Mouse (Mus musculus): ENCODE measurements around the gene Pck1.
"Not testable (repeated sequence)": the region's sequence is repeated elsewhere in the genome, so short reads cannot be mapped to it uniquely, and the experiment has no call there.

Pck1 gene

GRCm38 (mm10) chr2:173152436-173153151 is at the start of gene Pck1:
TSS of gene Pck1 (plus strand) at chr2:173153048.
- no peak for DNase-seq

DNA sequence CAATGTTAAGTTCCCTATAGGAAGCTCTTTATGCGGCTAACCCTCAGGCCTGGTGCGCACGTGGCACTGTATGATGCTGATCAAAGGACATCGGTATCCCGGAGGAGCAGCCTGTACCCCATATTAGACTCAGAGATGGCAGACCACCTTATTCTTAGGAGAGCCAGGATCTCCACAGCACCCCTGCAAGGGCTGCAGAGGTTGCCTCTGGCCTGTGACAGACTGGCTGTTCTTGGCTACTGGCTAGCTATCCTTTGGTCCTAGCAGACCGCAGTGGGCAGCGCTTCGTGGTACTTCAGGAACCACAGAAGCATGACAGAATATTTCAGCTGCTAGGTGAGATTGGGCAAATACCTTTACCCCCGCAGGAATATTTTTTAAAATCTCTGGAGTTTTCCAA is 46.4 kb upstream of the Pck1 start:
- DNase-seq: no peak

GRCm38 (mm10) chr2:173106889-173107785 is 45.7 kb upstream of the Pck1 start:
- peak; percentile 52 for DNase-seq

GRCm38 (mm10) chr2:173108509-173109190 is 44.2 kb upstream of the Pck1 start:
- no peak for DNase-seq

DNA sequence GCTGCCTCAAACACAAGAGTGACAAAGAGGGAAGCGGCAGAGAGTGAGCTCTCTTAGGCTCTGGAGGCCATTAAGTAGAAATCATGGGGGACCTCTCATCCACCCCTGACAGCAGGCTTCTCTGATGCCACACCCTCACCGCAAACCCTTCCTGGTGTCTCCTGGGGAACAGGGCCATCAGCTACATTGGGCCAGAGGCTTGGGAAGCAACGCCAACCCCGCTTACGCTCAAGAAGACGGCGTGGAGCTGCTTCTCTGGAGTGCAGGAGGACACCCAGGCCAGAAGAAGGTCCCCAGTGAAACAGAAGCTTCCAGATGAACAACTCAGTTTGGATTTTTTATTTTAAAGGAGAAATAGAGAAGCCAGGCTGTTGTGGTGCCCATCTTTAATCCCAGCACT is 43.3 kb upstream of the Pck1 start:
- DNase-seq: no peak

- no peak for DNase-seq
These were observed 42.3 kb upstream of the Pck1 start for GRCm38 (mm10) chr2:173110571-173110970.

DNA sequence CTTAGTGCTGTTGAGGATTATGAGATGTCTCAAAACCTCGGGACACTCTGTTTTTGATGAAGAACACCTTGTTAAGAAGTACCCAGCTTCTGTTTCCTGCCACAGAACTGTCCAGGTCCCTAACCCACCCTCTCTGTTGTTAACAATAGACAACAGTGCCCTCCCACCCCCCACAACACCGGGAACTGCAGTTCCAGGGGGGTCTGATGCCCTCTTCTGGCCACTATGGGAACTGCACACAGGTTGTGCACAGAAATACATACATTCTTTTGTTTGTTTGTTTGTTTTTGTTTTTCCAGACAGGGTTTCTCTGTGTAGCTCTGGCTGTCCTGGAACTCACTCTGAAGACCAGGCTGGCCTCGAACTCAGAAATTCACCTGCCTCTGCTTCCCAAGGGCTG is 39.1 kb upstream of the Pck1 start:
- DNase-seq: not testable (repeated sequence)

- no peak for DNase-seq
These were observed 33.6 kb upstream of the Pck1 start, which contains the start of gene Ctcfl for GRCm38 (mm10) chr2:173119023-173119944. TSS of gene Ctcfl (minus strand) at chr2:173119525.

DNA sequence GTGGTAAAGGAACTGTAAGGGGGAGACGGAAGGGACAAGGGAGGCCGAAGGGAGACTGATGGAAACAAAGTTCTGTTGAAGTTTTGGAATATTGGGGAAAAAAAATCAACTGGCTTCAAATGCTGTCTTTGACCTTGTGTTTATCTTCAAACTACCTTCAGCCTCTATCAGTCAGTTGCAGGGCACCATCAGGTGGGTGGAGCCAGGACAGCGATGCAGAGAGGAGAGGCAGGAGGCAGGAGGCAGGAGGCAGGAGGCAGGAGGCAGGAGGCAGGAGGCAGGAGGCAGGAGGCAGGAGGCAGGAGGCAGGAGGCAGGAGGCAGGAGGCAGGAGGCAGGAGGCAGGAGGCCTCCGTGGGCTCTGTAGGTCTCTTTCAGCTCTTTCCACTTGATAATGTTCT is 32.7 kb upstream of the Pck1 start:
- DNase-seq: not testable (repeated sequence)

DNA sequence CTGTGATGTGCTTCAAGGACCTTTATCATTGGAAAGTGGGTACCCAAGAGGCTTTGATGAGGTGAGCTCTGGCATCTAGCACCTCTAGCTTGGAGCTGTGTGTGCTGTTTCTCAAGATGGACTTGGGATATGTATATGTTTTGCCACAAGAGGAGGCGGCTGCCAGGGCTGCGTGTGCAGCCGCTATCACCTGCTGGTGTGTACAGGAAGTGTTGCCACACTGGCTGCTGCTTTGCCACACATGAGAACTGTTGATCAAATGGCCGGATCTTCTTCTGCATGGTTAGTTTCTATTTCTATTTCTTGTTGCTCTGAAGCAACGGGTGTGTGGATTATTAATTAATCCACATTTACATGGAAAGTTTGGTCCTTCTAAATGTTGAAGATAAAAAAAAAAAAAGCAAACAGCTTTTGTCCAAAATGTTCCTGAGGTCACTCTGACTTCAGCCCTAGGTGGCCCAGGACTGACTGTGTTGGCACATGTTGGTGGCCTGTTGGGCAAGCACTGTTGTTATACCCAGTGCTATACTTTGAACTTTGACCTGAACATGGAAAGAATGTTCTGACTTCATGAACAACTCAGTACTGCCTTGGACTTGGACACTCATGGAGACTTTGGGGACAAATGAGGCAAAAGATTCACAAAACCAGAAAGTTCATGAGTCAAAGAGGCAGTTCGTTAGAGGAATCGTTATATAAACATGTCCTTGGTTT is 28.7 kb upstream of the Pck1 start:
- no peak for DNase-seq

- DNase-seq: no peak
These were observed 26.5 kb upstream of the Pck1 start for GRCm38 (mm10) chr2:173126386-173126785.

GRCm38 (mm10) chr2:173129111-173129510 is 23.7 kb upstream of the Pck1 start:
- DNase-seq: no peak

GRCm38 (mm10) chr2:173132262-173132661 is 20.6 kb upstream of the Pck1 start:
- DNase-seq: no peak

- DNase-seq: no peak
These were observed 20.0 kb upstream of the Pck1 start for GRCm38 (mm10) chr2:173132794-173133300.

DNA sequence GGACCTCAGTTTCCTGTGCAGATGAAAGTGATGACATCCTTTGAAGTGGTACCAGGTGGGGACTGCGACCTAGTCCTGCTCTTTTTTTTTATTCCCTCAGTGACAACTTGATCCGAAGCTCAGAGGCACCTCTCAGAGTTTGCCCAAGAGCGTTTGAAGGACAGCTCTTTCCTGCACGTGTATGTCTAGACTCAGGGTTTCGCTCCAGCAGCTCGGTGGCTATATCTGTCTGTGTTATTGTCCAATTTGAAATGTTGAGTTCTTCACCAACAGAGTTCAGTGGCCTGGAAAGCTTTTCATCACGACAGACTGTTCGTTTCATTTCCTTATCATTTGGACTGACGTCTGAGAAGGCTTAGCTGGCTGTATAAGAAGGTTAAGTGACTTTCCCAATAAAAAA is 18.2 kb upstream of the Pck1 start:
- DNase-seq: no peak

- peak; percentile 44 for DNase-seq
These were observed 14.3 kb upstream of the Pck1 start for GRCm38 (mm10) chr2:173138323-173139239.

- no peak for DNase-seq
These were observed 9.2 kb upstream of the Pck1 start for GRCm38 (mm10) chr2:173143611-173144010.

- no peak for DNase-seq
These were observed 7.0 kb upstream of the Pck1 start for GRCm38 (mm10) chr2:173145808-173146207.

DNA sequence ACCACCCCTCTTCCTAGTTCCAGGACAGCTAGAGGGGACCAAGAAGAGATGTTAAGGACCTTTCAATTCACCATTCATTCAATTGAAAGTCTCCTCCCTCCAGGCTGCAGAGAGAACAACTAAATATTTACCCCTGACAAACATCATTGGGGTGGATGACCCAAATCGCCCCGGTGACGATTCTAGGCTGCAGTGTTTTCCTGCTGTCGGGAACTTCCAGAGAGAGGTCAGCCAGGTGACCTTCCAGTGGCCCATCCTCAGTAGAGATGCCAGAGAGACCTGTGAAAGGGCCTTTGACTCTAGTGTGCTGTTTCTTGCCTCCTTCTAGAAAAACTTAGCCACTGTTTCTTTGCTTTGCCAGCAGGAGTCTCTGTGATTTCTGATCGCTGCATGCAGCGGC is 6.1 kb upstream of the Pck1 start:
- DNase-seq: no peak

DNA sequence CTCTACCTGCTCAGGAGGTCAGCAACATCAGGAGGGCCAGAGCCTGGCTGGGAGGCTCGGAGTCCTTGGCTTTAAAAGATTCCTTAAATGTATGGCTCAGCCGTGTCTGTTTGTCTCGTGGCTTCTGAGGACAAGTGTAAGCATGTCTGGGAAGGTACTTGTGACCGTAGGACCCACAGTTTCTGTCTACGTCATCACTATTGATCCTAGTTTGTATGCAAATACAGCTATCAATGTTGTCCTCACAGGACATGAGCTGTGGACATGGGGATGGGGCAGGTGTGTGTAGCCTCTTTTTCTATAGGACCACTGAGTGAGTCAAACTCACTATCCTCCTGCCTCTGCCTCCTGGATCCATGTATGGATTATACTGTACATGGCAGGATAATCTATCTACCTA is 4.8 kb upstream of the Pck1 start:
- DNase-seq: no peak
